Mouse (Mus musculus) bone marrow macrophage, adult 2 months (primary cell): ENCODE measurements around the gene Rc3h1.

ENCODE experiments used
- CTCF ChIP-seq: IDR thresholded peaks from 2 replicates; pipeline ENCODE4 v1.5.1; 2012; ENCODE audit warnings: low read depth, mild to moderate bottlenecking, low read length, moderate library complexity
- POLR2A ChIP-seq: IDR thresholded peaks from 2 replicates; pipeline ENCODE4 v1.6.1; 2012; ENCODE audit warnings: mild to moderate bottlenecking, low read depth, low read length, borderline replicate concordance

GRCm38 (mm10) chr1:160968643-160969042 lies 62.4 kb downstream of the Rc3h1 start:
- TF ChIP-seq POLR2A, result no peak
- TF ChIP-seq CTCF, result no peak
